Mouse (Mus musculus) left cerebral cortex, postnatal 25 days (tissue): ENCODE measurements around the gene BC048507. TPM values are rescaled to one million over a fixed set of nuclear protein-coding genes. Genes with fewer than 3 reads are reported as not detected.

Experiments used
- DNase-seq, 2 experiments: peaks; one replicate each; pipeline ENCODE4 v3.0.0; 2022; ENCODE audit warnings: low spot score in 2 of 2, mixed read lengths in 1 of 2
- intact Hi-C: fragments of 180-260 bp; cut with DNase I; formaldehyde crosslinking; loops from one replicate; pipeline ENCODE4 v1.15.1; 2025
- total RNA-seq, 2 experiments: library from RNA; stranded (reverse); gene quantifications; 2 replicates each; pipeline ENCODE4 v1.2.3; 2021

BC048507 gene
- total RNA-seq, 2 experiments from 2014 or later: not detected

DNA sequence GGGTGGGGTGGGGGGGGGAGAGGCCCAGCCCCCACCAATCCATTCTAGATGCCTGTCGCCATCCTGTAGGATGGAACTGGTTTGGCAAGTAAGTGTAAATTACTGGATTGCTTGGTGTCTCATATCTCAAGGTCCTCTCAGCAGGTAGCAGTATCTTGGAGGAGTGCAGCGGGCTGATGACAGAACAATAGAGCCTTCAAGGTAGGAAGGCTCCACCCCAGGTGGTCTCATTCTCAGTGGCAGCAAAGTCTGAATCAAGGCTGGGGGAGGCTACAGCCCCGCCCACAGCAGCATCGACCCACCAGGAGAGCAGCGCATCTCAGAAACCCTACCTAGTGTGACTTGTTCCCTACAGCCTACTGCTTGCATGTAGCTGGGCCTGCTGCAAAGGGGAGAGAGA lies 46.6 kb downstream of the BC048507 start:
- DNase-seq: no peak
- intact Hi-C loops: no loop called here

Other genes starting within 250 kb of the BC048507 start
- gene Gm49345, start 225.6 kb upstream of the BC048507 start, total RNA-seq: 1 to 10 TPM; 1.2 to 1.8 TPM
- 10 to 100 TPM in 1 of 2 experiments, 1 to 10 TPM in 1; 8.7 to 10.3 TPM for gene Zfp729a, start 225.5 kb upstream of the BC048507 start, total RNA-seq
- gene Zfp738, start 176.3 kb upstream of the BC048507 start, total RNA-seq: 10 to 100 TPM; 25.0 to 25.9 TPM
- 10 to 100 TPM; 13.2 to 13.3 TPM for gene Zfp65, start 134.2 kb upstream of the BC048507 start, total RNA-seq
- 1 to 10 TPM; 5.4 to 6.4 TPM for gene Zfp85, start 108.1 kb upstream of the BC048507 start, total RNA-seq
- 1 to 10 TPM; 4.1 to 4.4 TPM for gene Zfp493, start 83.6 kb upstream of the BC048507 start, total RNA-seq
- 1 to 10 TPM; 6.7 TPM for gene Zfp273, start 49.6 kb upstream of the BC048507 start, total RNA-seq
- 10 to 100 TPM; 11.8 to 12.8 TPM for gene Gm10037, start 32.2 kb upstream of the BC048507 start, total RNA-seq